Mouse (Mus musculus) thymus, postnatal 10 days (tissue): ENCODE results near the gene Casc3.

Source experiments
- DNase-seq, 2 experiments: peaks; one replicate each; pipeline ENCODE4 v3.0.0; 2021; ENCODE audit warnings: low spot score in 2 of 2

Gene Casc3

DNA sequence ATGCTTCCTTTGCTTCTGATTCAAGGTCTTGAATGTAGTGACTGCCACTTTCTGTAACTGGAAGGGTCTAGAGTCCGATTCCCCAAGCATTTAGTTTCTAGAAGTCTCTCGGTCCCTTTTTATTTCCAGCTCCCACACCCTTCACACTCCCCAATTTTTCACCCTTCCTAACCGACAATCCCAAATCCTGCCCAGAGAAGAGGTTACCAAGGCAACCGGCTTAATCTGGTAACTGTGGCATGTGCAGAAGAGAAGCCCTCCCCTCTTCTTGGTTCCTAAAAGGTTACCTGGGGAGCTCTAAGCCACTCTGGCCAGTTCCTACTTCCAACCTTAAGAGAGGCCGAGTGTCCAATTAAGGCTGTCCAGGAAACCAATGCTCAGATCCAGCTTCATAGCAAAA lies 30.6 kb downstream of the Casc3 start:
- no peak for DNase-seq

DNA sequence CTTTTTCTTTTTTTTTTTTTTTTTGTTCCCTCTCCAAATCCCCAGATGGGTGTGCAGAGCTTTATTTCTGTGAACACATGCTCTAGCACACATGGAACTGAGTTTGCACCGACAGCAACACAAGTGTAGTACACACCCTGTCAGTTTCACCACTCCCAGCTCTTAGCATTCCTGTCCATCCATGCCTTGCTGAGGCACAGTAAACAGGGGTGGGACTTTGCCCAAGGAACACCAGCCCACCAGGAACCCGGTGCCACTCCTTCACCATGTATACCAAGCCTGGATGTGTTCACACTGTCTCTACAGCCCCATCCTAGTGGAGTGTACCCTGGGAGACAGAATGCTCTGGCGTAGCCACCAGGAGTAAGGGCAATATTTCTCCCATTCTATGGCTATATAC lies 31.0 kb downstream of the Casc3 start:
- DNase-seq, result no peak

DNA sequence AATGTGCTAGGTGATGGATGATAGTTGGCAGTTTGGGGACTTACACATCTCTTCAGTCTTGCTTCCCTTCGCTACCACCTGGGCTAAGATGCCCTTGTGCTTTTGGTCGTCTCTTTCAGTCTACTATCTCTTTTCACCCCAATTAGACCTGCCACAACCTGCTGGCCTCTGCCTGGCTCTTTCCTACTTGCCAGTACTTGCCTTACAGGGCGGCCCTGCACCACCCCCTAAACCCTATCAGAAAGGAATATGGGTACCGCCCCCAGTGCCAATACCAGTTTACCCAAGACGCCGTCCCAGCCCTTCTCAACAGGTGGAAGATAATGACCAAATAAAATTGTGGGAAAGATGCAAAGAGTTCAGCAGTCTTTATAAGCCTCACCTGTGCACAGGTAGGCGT lies 31.4 kb downstream of the Casc3 start:
- no peak for DNase-seq

DNA sequence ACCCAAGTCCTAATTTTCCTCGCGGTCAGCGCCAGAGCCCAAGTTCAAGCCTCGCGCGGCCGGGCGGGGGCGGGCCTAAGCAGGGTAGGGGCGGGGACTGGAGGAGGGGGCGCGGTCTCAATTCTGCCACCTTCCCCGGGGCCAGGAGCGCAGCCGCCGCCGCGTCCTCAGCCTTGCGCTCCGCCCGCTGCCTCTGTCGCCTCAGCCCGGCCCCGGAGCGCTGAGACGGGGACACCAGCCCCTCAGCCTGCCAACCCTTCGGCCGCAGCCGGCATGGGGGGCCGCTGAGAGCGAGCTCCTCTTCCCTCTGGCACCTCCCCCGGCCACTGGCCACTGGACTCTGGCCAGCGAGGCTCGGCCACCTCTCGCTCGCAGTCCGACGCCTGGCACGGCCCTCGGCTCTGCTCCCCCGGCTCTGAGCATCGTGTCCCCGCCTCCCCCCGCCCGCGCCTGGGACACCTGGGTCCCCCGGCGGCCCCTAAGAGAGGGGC lies 32.0 kb downstream of the Casc3 start, which contains the start of gene Rapgefl1:
TSS of gene Rapgefl1 (plus strand) at position 135 of the 491 bp plus-strand sequence.
- peak; percentile 66 to 78 for DNase-seq

DNA sequence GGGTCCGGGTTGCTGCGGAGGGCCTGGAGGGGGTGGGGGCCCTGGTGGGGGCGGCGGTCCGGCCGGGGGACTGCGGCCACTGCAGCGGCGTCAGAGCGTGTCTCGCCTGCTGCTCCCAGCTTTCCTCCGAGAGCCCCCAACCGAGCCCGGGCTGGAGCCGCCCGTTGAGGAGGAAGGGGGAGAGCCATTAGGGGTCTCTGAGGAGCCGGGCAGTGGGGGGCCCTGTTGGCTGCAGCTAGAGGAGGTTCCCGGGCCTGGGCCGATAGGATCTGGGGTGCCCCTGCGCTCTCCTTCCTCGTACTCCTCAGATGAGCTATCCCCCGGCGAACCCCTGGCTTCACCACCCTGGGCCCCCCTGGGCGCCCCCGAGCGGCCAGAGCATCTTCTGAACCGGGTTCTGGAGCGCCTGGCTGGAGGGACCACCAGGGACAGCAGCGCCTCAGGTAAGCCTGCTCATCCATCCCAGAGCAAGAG lies 32.6 kb downstream of the Casc3 start:
- DNase-seq, result peak; percentile 19 to 45

DNA sequence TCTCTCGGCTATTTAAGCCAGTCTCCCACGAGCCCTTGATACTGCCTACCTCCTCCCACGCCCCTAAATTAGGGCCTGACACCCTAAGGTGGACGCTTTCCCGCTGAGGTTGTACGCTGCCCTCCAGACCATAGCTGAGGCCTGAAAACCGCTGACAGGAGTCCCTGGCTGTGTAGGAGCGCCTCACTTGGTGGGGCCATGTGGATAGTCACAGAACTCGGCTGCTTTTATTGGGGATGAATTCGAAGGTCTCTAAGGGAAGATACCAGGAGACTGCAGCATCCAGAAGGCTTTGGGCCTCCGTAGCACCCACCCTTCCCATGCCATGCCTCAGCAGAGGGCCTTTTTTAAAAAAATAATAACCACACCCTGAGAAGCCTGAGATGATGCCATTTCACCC lies 33.2 kb downstream of the Casc3 start:
- no peak for DNase-seq

DNA sequence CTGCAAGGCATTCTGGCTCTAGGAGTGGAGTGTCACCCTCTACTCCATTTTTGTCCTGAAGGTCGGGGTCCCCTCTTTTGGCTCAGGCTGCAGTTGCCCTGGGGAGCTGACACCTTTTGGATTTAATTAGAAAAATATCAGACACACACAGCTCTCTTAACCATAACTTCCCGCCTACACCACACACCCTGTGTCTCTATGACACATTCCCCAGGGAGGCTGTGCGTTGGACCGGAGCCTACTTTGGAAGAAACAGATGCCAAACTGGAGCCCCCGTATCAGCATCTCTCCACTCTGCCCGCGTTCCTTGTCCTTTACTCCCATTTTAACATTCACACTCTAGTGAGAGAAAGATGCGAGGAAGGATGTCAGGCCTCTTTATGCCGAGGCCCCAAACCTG lies 33.8 kb downstream of the Casc3 start:
- DNase-seq, result no peak

DNA sequence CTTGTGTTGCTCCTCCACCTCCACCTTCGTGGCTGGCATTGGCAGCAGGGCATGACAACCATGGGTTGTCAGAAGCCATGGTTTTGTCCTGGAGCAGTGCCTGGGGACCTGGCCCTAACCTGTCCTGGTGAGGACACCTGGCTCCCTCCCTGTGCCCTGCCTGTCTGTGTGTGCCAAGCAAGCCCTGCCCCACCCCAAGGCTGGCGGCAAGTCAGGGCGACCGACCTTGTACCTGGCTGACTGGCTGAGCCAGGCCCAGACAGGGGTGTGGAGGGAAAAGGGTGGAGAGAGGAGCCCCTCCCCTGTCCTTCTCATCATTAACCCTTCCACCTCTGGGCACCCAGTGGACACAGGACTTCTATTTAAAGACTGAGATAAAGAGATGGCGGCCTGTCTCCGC lies 34.7 kb downstream of the Casc3 start:
- DNase-seq, result no peak

DNA sequence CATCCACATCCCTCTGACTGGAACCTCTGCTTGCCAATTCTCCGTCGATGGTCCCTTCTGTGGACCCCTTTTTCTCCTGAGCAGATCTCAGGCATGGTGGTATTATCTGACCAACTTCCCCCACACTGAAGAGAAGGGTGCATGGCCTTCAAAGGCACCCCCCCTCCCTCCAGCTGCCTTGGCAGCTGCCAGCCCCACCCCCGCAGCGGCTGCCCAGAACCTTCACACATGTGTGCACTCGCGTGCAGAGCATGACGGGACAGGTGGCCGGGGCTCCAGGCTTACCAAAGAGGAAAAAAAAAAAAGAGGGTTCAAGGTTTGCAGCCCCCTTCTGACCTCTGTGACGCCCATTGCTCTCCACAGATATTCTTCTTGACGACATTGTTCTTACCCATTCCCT lies 35.2 kb downstream of the Casc3 start:
- DNase-seq, result peak; percentile 25 to 30

DNA sequence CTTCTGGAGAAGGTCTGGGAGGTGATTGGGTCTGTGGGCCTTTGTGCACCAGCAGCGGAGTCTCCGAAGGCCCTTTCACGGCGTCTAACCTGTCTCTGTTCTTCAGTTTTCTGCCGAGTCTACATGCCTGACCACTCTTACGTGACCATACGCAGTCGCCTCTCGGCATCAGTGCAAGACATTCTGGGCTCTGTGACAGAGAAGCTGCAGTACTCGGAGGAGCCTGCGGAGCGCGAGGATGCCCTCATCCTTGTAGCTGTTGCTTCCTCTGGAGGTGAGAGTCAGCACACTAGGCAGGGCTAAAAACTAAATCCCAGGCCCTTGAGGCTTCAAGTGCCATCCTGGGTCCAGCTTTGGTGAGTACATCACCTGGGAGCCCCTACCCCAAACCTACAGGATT lies 41.3 kb downstream of the Casc3 start:
- DNase-seq, result no peak

DNA sequence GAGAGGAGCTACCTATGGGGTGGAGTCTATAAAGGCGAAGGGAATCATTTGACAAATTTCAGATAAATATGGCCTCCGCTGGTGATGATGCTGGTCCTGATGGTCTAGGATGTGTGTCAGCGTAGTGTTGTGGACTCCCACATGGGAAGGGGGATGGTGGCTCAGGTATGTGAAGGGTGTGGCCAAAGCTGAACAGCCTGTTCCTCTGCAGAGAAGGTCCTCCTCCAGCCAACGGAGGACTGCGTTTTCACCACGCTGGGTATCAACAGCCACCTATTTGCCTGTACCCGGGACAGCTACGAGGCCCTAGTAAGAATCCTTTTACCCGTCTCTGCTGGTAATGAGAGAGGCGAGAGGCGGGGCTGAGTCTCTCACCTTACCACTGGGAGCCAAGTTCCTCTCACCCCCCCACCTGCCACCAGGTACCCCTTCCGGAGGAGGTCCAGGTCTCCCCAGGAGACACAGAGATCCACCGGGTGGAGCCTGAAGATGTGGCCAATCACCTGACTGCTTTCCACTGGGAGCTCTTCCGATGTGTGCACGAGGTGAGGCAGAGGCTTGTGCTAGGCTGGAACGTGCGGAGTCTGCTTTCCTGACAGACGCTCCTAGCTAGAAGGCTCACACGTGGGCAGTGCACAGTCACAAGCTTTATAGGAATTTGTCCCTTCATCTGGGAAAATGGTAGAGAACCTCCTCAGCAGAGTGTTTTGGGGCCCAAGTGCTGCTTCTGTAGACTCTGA lies 42.3 kb downstream of the Casc3 start:
- no peak for DNase-seq

DNA sequence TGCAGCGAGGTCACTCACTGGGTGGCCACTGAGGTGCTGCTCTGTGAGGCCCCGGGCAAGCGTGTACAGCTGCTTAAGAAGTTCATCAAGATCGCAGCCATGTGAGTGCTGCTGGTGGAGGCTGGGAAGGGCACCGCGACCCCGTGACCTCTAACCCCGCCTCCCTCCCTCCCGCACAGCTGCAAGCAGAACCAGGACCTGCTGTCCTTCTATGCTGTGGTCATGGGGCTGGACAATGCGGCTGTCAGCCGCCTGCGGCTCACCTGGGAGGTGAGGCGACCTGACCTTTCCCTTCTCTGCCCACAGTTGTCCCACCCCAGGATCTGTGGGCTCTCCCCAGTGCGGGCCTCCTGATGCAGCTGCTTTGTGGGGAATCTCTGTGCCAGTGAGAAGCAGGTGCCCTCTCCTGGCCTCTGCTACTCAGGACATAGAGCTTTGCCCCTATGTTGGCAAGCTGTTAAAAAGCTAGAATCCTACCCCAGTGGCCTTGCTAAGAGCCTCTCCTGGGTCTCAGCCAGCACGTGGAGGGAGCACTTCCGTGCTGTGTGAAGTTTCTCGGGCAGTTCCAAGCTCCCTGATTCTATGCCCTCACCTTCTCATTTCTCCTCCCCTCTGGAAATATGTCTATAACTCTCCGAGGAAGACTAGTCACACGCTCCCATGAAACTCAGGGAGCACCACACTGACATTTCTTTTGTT lies 44.6 kb downstream of the Casc3 start:
- DNase-seq, result no peak

DNA sequence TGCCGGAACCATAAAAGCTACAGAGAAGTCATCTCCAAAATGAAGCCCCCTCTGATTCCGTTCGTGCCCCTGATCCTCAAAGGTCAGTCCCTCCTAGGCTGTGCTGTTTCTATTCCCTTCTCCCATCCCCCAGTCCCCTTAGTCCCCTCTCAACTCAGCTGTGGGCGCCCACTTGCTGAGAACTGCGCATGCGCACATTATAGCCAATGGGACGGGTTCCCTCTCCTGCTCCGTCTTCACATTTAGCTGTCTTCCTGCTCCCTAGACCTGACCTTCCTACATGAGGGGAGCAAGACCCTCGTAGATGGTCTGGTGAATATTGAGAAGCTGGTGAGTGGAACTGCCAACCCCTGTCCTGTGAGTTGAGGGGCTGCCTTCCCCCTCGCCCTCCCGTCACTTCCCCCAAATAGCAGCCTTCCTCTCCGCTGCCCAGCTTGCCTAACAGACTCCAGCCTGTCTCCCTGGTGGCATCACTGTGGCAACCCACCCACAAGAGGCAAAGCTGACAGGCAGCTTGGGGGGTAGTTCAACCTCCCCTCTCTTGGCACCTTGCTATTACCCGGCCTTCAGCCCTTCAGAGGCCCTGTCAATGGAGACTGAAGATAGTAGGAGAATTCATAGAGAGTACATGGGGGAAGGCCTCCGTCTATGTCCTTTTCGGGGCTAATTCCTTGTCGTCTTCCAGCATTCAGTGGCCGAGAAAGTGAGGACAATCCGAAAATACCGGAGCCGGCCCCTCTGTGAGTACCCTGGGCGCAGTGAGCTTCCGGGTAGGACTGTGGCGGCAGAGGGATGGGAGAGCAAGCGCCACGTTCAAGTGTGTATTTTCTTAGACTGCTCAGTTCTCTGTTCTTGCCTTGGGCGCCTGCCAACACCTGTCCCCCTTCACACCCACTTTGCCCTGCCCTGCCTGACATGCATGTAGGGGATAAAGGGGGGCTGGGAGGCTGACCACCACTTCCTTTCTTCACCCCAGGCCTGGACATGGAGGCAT lies 45.7 kb downstream of the Casc3 start:
- DNase-seq, result no peak

DNA sequence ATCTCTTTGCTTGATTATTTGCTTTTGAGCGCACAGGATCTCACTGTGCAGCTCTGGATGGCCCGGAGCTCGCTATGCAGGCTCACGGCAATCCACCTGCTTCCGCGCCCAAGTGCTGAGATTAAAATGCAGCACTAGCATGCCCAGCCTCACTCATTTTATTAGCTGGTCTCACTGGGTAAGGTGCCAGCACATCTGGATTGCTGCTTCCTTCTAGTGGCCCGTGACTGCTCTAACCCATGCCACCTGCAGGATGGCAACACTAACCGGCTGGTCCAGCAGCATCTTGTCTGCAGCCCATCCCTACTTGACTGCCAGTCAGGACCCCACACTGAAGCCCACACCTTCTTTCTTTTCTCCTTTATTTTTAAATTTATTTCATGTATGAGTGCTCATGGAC lies 49.4 kb downstream of the Casc3 start:
- DNase-seq, result no peak

DNA sequence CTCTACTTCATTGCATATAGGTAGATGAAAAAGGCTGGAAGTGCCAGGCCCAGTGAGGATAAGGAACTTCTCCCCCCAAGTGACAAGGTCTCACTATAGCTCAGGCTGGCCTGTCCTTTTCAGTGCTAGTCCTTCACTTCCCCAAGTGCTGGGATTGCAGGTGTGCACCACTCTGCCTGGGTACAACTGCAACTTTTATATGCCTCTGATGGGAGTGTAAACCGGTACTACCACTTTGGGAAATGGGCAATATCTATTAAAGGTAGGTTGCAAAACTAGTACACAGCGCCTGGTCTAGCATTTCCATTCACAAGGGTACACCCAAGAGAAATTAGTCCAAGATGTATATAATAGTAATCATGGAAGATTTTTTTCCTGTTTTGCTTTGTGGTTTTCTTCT lies 50.0 kb downstream of the Casc3 start:
- no peak for DNase-seq

DNA sequence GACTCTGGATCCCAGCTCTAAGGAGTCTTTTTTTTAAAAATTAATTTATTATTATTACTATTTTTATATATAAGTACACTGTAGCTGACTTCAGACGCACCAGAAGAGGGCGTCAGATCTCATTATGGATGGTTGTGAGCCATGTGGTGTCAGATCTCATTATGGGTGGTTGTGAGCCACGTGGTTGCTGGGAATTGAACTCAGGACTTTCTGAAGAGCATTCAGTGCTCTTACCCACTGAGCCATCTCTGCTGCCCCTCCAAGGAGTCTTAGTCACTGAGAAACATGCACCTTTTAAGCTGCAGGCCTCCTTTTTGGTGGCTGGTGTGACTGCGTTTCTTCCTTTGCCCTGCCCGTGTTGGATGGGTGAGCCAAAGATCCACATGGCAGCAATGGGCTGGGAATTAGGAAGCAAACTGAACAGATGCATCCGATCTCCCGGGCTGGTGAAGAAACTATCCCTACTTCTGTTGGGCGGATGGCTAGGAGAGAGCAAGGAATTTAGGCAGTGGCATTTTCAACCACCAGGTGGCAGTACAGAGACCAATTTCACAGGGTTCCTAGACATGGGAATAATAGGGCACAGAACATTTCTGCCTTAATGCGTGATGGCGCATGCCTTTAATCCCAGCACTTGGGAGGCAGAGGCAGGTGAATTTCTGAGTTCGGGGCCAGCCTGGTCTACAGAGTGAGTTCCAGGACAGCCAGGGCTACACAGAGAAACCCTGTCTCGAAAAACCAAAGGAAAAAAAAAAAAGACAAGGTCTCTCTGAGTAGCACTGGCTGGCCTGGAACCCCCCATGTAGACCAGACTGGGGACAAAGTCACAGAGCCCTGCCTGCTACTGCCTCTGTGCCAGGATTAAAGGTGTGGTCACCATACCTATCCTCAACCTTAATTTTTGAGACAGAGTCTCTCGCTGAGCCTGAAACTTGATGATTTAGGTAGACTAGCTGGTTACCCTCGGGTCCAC lies 54.3 kb downstream of the Casc3 start:
- peak; percentile 64 to 84 for DNase-seq

DNA sequence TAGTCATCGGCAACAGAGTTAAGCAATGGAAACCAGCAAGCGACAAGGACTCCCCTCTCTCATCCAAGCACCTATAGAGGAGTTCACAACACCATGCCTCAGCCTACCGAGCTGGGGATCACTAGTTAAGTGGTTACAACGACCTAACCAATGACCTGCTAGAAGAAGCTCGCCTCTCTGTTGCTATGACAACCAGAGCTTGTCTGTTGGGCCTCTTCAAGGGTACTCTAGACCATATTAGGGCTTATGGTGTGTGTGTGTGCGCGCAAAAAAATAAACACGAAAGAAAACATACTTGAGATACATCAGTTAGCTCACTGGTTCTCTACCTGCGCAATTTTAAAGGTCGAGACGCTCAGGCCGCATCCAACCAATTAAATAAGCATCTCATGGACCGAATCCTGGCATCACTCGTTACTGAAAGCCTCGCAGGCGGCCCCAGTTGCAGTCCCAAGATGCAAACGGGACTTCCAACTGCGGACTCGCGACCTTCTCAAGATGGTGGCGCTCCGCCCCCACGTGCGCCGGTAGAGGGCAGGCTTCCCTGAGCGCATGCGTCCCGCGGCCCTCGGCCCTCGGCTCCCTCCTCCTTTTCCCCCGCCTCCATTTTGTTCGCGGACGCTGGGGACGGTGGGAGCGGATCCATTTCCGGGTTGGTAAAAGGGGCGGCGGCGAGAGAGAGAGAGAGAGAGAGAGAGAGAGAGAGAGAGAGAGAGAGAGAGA lies 58.5 kb downstream of the Casc3 start, which contains the start of gene Wipf2:
TSS of gene Wipf2 (plus strand) at position 611 of the 723 bp plus-strand sequence.
- peak; percentile 94 to 96 for DNase-seq

DNA sequence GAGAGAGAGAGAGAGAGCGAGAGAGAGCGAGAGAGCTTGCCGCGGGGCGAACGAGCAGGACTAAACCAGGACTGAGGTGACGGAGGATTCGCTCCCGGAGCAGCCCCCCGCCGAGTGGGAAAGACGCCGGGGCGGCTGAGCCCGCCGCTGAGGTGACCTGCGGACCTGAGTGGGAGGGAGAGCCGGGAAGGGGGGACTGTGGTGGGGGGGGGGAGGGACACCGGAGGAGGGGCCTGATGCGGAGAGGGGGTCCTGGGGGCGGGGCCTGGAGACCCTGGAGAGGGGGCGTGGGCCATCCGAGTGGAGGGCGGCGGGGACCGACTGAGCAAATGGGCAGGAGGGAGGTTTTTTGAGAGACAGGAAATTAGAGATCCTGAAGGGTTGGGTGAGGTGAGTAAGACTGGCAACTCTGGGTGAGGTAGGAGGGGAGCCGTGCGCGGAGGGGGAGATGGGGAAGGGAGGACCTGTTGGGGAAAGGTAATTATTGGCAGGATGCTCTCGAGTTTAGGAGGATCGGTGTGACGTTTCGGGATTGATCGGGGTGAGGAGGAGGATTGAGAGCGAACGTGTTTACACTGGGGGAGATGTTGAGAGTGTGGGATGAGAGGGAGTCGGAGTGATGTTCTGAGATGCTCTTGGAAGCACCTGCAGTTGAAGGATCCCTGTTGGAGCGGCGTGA lies 59.2 kb downstream of the Casc3 start:
- DNase-seq, result peak; percentile 60 to 62

DNA sequence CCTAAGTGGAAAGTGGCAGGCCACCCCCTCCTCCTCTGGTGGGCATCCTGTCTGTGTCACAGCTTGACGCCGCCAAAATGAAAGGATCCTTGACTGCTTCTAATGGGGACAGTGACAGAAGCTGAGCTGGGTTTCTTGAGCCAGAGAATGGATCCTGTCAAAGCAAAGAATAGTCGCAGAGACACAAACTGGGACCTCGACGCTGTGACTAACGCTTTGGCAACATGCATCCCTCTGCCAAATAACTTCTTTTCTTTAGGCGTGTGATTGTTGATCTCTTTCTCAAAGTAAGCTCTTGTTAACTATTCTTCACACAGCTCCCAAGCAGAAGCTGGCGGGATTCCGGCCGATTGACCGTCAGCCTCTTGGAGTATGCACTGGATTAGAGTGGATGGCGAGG lies 62.6 kb downstream of the Casc3 start:
- no peak for DNase-seq
